Mouse (Mus musculus) intestine, embryonic 14.5 days (tissue): ENCODE measurements around the gene Uggt1. TPM values are rescaled to one million over a fixed set of nuclear protein-coding genes. Genes with fewer than 3 reads are reported as not detected.

Experiments used
- ATAC-seq: fragments of 200-750 bp; cut with Nextera tagmentation; replicated peaks from 2 replicates; pipeline ENCODE4 v1.8.0; 2017; ENCODE audit warnings: low read depth, moderate number of reproducible peaks, moderate TSS enrichment, moderate library complexity; ENCODE audit not compliant: low FRiP score, low TSS enrichment
- DNase-seq: peaks from one replicate; pipeline ENCODE4 v3.0.0-alpha.2; 2018; ENCODE audit warnings: low spot score
- H3K27ac ChIP-seq: fragments of 300-500 bp; sonication (generic); 2 replicates; pipeline ENCODE4 v1.5.1; 2014; ENCODE audit warnings: low read depth, mild to moderate bottlenecking, control low read depth
- H3K27me3 ChIP-seq: fragments of 300-500 bp; sonication (generic); replicated peaks from 2 replicates; pipeline ENCODE4 v1.6.1; 2014; ENCODE audit warnings: low read length, control low read depth; ENCODE audit not compliant: control insufficient read depth, insufficient read depth
- H3K36me3 ChIP-seq: fragments of 300-500 bp; sonication (generic); 2 replicates; pipeline ENCODE4 v1.6.1; 2014; ENCODE audit warnings: low read length, control low read depth; ENCODE audit not compliant: control insufficient read depth, insufficient read depth
- H3K4me1 ChIP-seq: fragments of 300-500 bp; sonication (generic); replicated peaks from 2 replicates; pipeline ENCODE4 v1.6.1; 2014; ENCODE audit warnings: low read length, control low read depth, mixed read lengths; ENCODE audit not compliant: control insufficient read depth, insufficient read depth
- H3K4me2 ChIP-seq: fragments of 300-500 bp; sonication (generic); 2 replicates; pipeline ENCODE4 v1.6.1; 2014; ENCODE audit warnings: low read length
- H3K4me3 ChIP-seq: fragments of 300-500 bp; sonication (generic); 2 replicates; pipeline ENCODE4 v1.5.1; 2014; ENCODE audit warnings: low read depth, low read length, control low read depth, mixed read lengths
- H3K9ac ChIP-seq: fragments of 300-500 bp; sonication (generic); 2 replicates; pipeline ENCODE4 v1.6.1; 2014; ENCODE audit warnings: mild to moderate bottlenecking, low read length
- H3K9me3 ChIP-seq: fragments of 300-500 bp; sonication (generic); 2 replicates; pipeline ENCODE4 v1.6.1; 2016; ENCODE audit warnings: low read length, control low read depth; ENCODE audit not compliant: control insufficient read depth
- WGBS: fragments of 180-500 bp; shearing (Covaris S2); extraction: QIAGEN DNeasy Blood & Tissue Kit; methylation state at CpG from one replicate; pipeline ENCODE4 v1.1.7; 2014; 5-methylcytosine and 5-hydroxymethylcytosine counted together
- polyA plus RNA-seq: library from polyadenylated mRNA; unstranded; fragments of >200 nt; fragmentation: Nextera tagmentation; extraction: Ambion mirVana; gene quantifications from 2 replicates; pipeline ENCODE4 v1.2.1, GENCODE M21; 2014

Uggt1 gene
- polyA plus RNA-seq, 1 experiment from 2014 or later, result 71.5 TPM

DNA sequence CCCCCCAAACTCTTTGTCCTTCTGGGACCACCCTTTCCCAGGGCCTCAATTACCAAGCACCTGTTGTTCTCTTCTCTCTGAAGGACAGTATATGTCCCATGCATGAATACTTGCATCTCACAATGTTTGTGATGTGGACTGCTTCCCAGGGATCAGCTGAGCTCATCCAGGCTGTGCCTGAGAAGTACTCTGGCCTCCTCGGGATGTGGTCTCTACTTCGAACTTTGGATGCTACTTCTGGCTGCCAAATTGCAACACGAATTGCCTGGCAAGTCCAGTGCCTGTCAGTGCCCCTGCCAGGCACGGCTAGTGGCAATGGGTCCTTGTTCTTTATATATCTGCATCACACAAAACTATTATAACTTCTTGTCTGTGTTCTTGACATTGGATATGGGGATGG, 134.5 kb downstream of the Uggt1 start:
- Histone ChIP-seq H3K9ac (no peak overlapping the region), H3K9me3 (no peaks in the 10 kb centered on the region), H3K36me3 (peaks cover 16% of the 10 kb centered on the region), H3K4me1 (no peaks in the 10 kb centered on the region), H3K27me3 (no peaks in the 10 kb centered on the region), H3K4me2 (no peak overlapping the region), H3K27ac (no peak overlapping the region), H3K4me3 (no peak overlapping the region)
- ATAC-seq (no peak), DNase-seq (no peak)
- WGBS, result 74% methylated on average over 4 of the region's 4 CpGs

DNA sequence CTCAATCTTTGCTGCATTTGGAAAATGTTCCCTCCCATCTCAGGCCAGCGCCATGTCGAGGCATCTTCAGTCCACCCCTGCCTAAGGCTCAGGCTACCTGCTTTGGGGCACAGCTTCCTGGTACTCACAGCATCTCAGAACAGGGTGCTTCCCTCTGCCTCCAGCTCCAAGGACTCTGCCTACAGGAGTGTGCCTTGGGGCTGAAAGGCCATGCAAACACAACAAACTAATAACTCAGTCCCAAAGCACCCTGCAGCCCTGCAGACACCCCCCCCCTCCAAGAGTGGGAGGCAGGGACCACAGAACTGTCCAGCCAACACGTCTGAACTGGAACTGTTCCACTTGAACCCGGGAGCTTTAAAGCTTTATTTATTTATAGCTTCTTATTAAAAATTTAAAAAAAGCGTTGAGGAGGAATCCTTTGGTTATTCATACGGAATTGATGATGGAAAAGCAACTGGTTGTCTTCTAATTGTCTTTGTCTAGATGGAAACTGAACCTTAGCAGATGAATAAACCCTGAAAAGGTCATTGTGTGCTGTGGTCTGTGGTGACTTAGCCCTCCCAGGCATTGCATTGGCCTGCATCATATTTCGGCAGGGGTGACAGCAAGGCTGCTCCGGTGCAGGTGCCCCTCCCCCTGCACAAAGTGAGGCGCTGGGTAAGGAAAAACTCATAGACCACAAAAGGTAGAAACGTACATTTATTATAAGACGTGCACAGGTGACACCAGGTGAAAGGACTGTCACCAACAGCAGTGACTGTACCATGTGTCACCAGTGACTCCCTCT, 138.4 kb downstream of the Uggt1 start:
- WGBS, result 90% methylated on average over 11 of the region's 11 CpGs
- Histone ChIP-seq H3K9ac (no peak overlapping the region), H3K36me3 (peaks cover 35% of the 10 kb centered on the region), H3K4me3 (no peak overlapping the region), H3K27me3 (no peaks in the 10 kb centered on the region), H3K4me1 (no peaks in the 10 kb centered on the region), H3K9me3 (no peaks in the 10 kb centered on the region), H3K27ac (no peak overlapping the region), H3K4me2 (no peak overlapping the region)
- DNase-seq, result no peak
- no peak for ATAC-seq

DNA sequence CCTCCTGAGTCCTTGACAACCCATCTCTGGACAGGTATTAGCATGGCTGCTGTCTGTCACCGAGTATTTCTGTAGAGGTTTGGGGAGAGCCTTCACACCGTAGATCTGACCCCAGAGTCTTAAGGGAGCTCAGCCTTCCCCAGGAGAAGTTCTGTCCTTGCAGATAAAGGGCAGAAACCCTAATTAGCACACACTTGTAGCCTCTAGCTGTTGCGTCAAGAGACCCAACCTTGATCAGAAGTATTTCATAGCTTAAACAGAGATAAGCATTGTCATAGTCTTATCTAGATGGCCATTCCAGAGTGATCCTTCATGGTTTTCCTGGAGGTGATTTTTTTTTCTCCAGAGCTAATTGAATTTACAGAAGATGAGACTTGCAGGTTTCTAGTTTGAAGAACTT, 144.1 kb downstream of the Uggt1 start:
- H3K9me3 ChIP-seq, result no peaks in the 10 kb centered on the region
- no peak overlapping the region for H3K4me2 ChIP-seq
- no peak overlapping the region for H3K9ac ChIP-seq
- ATAC-seq (no peak), DNase-seq (no peak)
- H3K4me3 ChIP-seq, result no peak overlapping the region
- peaks cover 33% of the 10 kb centered on the region for H3K36me3 ChIP-seq
- H3K27ac ChIP-seq, result no peak overlapping the region
- WGBS, result 84% methylated on average over 3 of the region's 3 CpGs
- H3K4me1 ChIP-seq, result no peaks in the 10 kb centered on the region
- no peaks in the 10 kb centered on the region for H3K27me3 ChIP-seq

DNA sequence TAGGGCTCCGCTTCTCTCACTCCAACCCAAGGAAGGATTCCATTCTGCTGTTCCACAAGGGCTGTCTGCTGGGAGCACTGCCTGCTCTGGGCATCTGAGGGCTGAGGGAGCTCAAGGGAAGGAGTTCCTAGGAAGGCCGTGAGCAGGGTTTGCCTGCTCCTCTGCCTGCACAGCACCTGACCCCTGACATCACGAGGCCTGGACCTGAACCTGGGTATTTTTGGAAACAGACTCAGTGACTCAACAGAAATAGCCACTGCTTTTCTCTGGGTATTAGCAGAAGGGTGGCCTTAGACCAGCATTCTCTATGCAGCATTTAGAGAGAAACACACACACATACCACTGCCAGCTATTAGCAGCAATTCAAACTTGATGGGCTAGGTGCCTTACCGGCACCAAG, 146.1 kb downstream of the Uggt1 start:
- Histone ChIP-seq H3K27me3 (no peaks in the 10 kb centered on the region), H3K36me3 (peaks cover 25% of the 10 kb centered on the region), H3K9ac (no peak overlapping the region), H3K27ac (no peak overlapping the region), H3K9me3 (no peaks in the 10 kb centered on the region), H3K4me1 (no peaks in the 10 kb centered on the region), H3K4me2 (no peak overlapping the region), H3K4me3 (no peak overlapping the region)
- DNase-seq, result no peak
- no peak for ATAC-seq
- 92% methylated on average over 4 of the region's 4 CpGs for WGBS

DNA sequence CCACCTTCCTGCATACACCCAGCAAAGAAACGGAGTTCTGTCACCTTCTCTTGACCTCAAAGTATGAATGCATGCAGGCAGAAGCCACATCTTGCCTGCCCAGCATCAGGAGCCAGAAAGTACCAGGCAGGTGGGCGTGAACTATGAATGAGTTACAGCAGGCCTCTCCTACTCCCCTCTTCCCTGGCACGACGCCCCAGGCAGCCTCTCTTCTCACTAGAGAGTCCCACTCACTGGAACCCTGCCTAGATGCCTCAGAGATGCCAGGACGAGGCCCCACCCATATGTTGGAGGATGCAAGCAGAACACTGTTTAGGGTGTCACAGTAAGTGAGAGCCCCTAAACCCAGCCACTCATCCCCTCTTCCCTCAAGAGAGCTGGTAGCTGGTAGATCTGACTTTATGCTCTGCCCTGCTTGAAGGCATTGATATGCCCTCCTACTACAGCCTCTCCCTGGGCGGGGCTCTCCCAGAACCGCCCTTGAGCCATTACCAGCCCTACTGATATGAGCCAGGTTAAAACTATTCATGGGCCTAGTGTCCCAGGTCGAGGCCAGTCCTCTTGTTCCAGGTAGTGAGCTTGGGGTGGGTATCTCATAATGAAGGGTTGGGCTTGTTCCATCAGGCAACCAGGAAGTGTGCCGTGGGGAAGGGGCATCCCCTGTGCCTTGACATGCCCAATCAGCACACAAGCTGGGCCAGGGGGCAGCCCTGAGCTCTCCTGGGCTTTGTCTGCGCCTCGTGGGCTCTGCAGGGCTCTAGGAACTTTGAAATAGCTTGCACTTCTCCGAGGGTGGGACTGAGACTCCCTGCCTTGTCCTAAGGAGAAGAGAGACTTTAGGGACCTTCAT, 148.9 kb downstream of the Uggt1 start:
- Histone ChIP-seq H3K4me3 (no peak overlapping the region), H3K36me3 (peaks cover 24% of the 10 kb centered on the region), H3K27me3 (no peaks in the 10 kb centered on the region), H3K9me3 (no peaks in the 10 kb centered on the region), H3K9ac (no peak overlapping the region), H3K4me1 (no peaks in the 10 kb centered on the region; the same call in 1 of the 2 replicates), H3K27ac (no peak overlapping the region), H3K4me2 (no peak overlapping the region)
- 70% methylated on average over 12 of the region's 12 CpGs for WGBS
- DNase-seq (no peak), ATAC-seq (no peak)

DNA sequence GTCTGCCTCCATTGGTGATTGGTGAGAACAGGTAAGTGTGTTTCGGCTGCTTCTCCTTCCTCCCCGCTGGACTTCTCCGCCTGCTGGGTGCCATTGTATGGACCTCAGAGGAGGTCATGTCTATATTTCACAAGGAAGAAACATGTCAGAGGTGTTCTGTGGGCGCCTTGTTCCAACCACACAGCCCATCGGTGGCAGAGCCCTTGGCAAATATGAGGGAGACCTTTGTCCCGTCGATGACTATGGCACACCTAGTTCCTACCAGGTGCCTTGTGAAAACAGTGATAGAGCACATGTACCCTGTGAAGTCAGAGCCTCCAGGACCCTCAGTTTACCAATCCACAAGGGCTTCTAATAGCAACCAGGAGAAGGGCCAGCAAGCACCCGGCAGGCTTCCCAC, 150.8 kb downstream of the Uggt1 start:
- no peak overlapping the region for H3K27ac ChIP-seq
- no peak overlapping the region for H3K4me3 ChIP-seq
- 93% methylated on average over 8 of the region's 8 CpGs for WGBS
- peaks cover 17% of the 10 kb centered on the region for H3K4me1 ChIP-seq
- peaks cover 23% of the 10 kb centered on the region for H3K36me3 ChIP-seq
- H3K4me2 ChIP-seq, result no peak overlapping the region
- ATAC-seq (no peak), DNase-seq (no peak)
- no peak overlapping the region for H3K9ac ChIP-seq
- no peaks in the 10 kb centered on the region for H3K27me3 ChIP-seq
- no peaks in the 10 kb centered on the region for H3K9me3 ChIP-seq

DNA sequence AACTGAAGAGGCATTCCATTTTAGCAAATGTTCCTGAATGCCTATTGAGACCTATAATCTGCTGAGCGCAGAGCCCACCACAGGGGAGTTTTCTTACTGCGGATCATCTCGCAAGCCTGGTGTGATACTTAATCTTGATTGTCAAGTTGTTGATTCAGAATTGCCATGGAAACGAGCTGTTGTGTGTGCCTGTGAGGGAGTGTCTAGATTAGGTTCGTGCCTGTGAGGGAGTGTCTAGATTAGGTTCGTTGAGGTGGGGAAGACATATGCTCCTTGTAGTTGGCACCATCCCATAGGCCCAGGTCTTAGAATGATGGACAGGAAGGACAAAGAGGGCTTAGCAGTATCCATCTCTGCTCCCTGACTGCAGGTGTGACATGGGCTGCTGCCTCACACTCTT, 153.3 kb downstream of the Uggt1 start:
- no peaks in the 10 kb centered on the region for H3K27me3 ChIP-seq
- H3K4me2 ChIP-seq, result no peak overlapping the region
- DNase-seq (no peak), ATAC-seq (no peak)
- WGBS, result 79% methylated on average over 6 of the region's 6 CpGs
- H3K27ac ChIP-seq, result no peak overlapping the region
- no peak overlapping the region for H3K4me3 ChIP-seq
- peaks cover 24% of the 10 kb centered on the region for H3K36me3 ChIP-seq
- no peaks in the 10 kb centered on the region for H3K9me3 ChIP-seq
- H3K9ac ChIP-seq, result no peak overlapping the region
- peaks cover 24% of the 10 kb centered on the region for H3K4me1 ChIP-seq

DNA sequence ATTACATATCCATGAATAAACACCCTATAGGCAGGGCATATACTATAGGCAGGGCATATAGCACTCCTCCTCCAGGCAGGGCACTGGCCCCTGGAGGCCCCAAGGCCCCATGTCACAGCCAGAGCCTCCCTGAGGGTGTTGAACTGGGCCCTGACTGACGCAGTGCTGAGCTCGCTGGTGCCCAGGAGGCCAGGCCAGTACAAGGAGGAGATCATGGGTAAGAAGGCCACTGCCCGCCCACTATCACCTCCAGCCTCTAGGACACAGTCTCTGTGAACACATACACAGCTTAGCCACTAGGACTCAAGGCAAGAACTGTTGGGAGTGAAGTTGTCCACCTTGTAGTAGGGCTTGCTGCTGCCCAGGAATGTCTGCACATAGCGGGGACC, 153.8 kb downstream of the Uggt1 start:
- Histone ChIP-seq H3K4me1 (peaks cover 24% of the 10 kb centered on the region), H3K27ac (no peak overlapping the region), H3K9me3 (no peaks in the 10 kb centered on the region), H3K27me3 (no peaks in the 10 kb centered on the region), H3K4me3 (no peak overlapping the region), H3K4me2 (no peak overlapping the region), H3K9ac (no peak overlapping the region), H3K36me3 (peaks cover 27% of the 10 kb centered on the region)
- 91% methylated on average over 4 of the region's 4 CpGs for WGBS
- ATAC-seq (no peak), DNase-seq (no peak)
